Mouse (Mus musculus) myocyte (in vitro differentiated cells): ENCODE measurements around the gene Sema5a.

Experiments used
- E2F4 ChIP-seq: IDR thresholded peaks from one replicate; pipeline ENCODE4 v1.6.1; 2011; ENCODE audit warnings: mild to moderate bottlenecking, control low read depth, moderate library complexity; ENCODE audit not compliant: insufficient read depth
- MAX ChIP-seq: IDR thresholded peaks from one replicate; pipeline ENCODE4 v1.6.1; 2011; ENCODE audit warnings: low read depth, mild to moderate bottlenecking, control low read depth
- MYOD1 ChIP-seq, 3 experiments: IDR thresholded peaks; one replicate each; pipeline ENCODE4 v1.6.1; 2011; ENCODE audit warnings: control low read depth in 2 of 3, low read depth in 2 of 3, mild to moderate bottlenecking in 2 of 3, moderate library complexity in 1 of 3; ENCODE audit not compliant: insufficient read length in 2 of 3, control insufficient read depth in 1 of 3
- MYOG ChIP-seq, 3 experiments: IDR thresholded peaks; one replicate each; pipeline ENCODE4 v1.6.1; 2011; ENCODE audit warnings: control low read depth in 2 of 3, low read depth in 2 of 3, mild to moderate bottlenecking in 2 of 3; ENCODE audit not compliant: insufficient read length in 2 of 3, control insufficient read depth in 1 of 3, insufficient read depth in 1 of 3
- POLR2A ChIP-seq: IDR thresholded peaks from one replicate; pipeline ENCODE4 v1.6.1; 2011; ENCODE audit warnings: low read depth, mild to moderate bottlenecking, control low read depth, moderate library complexity; ENCODE audit not compliant: insufficient read length
- TCF12 ChIP-seq: IDR thresholded peaks from one replicate; pipeline ENCODE4 v1.6.1; 2011; ENCODE audit warnings: mild to moderate bottlenecking, control low read depth; ENCODE audit not compliant: poor library complexity, insufficient read depth, severe bottlenecking
- TCF3 ChIP-seq: IDR thresholded peaks from one replicate; pipeline ENCODE4 v1.6.1; 2011; ENCODE audit warnings: low read depth, control low read depth; ENCODE audit not compliant: insufficient read length
- USF1 ChIP-seq: IDR thresholded peaks from one replicate; pipeline ENCODE4 v1.6.1; 2011; ENCODE audit warnings: low read depth, mild to moderate bottlenecking, control low read depth, moderate library complexity

DNA sequence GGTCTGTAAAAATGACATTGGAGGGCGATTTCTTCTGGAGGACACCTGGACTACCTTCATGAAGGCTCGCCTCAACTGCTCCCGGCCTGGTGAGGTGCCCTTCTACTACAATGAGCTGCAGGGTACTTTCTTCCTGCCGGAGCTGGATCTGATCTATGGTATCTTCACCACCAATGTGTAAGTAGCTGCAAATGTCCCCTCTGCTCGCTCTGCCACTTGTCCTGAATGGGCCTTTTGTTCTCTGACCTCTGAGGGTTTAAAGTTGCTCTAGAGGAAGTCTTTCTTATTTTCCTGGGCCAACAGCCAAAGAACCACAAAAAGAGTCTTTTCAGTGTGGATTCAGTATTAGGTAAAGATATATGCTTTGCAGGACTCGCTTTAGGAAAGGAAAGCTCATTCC lies 318.0 kb downstream of the Sema5a start:
- TF ChIP-seq TCF3 (no peak), POLR2A (no peak), USF1 (no peak), MAX (no peak), TCF12 (no peak), MYOG (IDR thresholded peaks at IDR 0.05; ENCODE audit: control insufficient read depth in 1 of 3, insufficient read depth in 1 of 3, insufficient read length in 2 of 3, low read depth in 2 of 3) (no peak), MYOD1 (IDR thresholded peaks at IDR 0.05; ENCODE audit: control insufficient read depth in 1 of 3, insufficient read length in 2 of 3, low read depth in 2 of 3) (no peak), E2F4 (no peak)
